Mouse (Mus musculus) B cell, adult 67 days (primary cell): ENCODE measurements around the gene Vmn1r53. TPM values are rescaled to one million over a fixed set of nuclear protein-coding genes. Genes with fewer than 3 reads are reported as not detected.

ENCODE experiments used
- total RNA-seq, 2 experiments: library from RNA; stranded (reverse); gene quantifications; 4 replicates each; pipeline ENCODE4 v1.2.4; 2023

The Vmn1r53 gene
- total RNA-seq = not detected

GRCm38 (mm10) chr6:90224338-90224737 is at the start of gene Vmn1r53:
Gene Vmn1r53, minus strand, starts transcription at chr6:90224438.

GRCm38 (mm10) chr6:90246000-90246399 is 21.8 kb upstream of the Vmn1r53 start, which contains the start of gene Vmn1r54:
Gene Vmn1r54, plus strand, starts transcription at chr6:90246300.

GRCm38 (mm10) chr6:90202493-90202892 is 21.7 kb downstream of the Vmn1r53 start, which contains the start of gene V1ra8:
Gene V1ra8, plus strand, starts transcription at chr6:90202793.

GRCm38 (mm10) chr6:90174508-90174907 is 49.7 kb downstream of the Vmn1r53 start, which contains the start of gene Vmn1r52:
Gene Vmn1r52, plus strand, starts transcription at chr6:90174808.

Other genes starting within 250 kb of the Vmn1r53 start
- not detected for gene Vmn1r47, start 208.3 kb downstream of the Vmn1r53 start, total RNA-seq
- gene Vmn1r48, start 187.6 kb downstream of the Vmn1r53 start, total RNA-seq = not detected
- gene Vmn1r49, start 145.9 kb downstream of the Vmn1r53 start, total RNA-seq = not detected
- gene Vmn1r50, start 123.0 kb downstream of the Vmn1r53 start, total RNA-seq = not detected
- not detected for gene Vmn1r51, start 101.8 kb downstream of the Vmn1r53 start, total RNA-seq
- not detected for gene Vmn1r52, start 49.6 kb downstream of the Vmn1r53 start, total RNA-seq
- not detected for gene V1ra8, start 21.6 kb downstream of the Vmn1r53 start, total RNA-seq
- gene Vmn1r54, start 21.9 kb upstream of the Vmn1r53 start, total RNA-seq = not detected
- gene BC048671, start 76.8 kb upstream of the Vmn1r53 start, total RNA-seq = not detected
- not detected for gene Chst13, start 100.7 kb upstream of the Vmn1r53 start, total RNA-seq
- not detected for gene Uroc1, start 108.8 kb upstream of the Vmn1r53 start, total RNA-seq
- gene Zxdc, start 145.1 kb upstream of the Vmn1r53 start, total RNA-seq = 10 to 100 TPM; 30.2 to 32.8 TPM
- gene Cfap100, start 204.4 kb upstream of the Vmn1r53 start, total RNA-seq = not detected
- gene Klf15, start 238.1 kb upstream of the Vmn1r53 start, total RNA-seq = not detected